Comparison of ENCODE assay signal across 19 mouse cellular contexts in genomic region chr2:23588769-23589168, GRCm38 (mm10). TPM values are rescaled to one million over a fixed set of nuclear protein-coding genes. Genes with fewer than 3 reads are reported as not detected.
DNase-seq lines count a peak whose midpoint lies in the region; ATAC-seq and TF ChIP-seq lines count a peak whose summit lies in the region.
"Had no signal": no experiment of that assay in that cellular context is flagged by ENCODE, and none has a peak within 500 bp of the region (broad histone marks: within the 10 kb centered on the region; RNA-seq: fewer than 3 reads in every experiment).

No protein-coding gene starts in this region.

- peak; percentile 33 for TF ChIP-seq CTCF in layer of hippocampus, adult 2 months (conservative IDR thresholded peaks at IDR 0.05)
- TF ChIP-seq CTCF in forebrain, postnatal 0 days (IDR thresholded peaks at IDR 0.05; ENCODE audit: low read depth), result no peak
- no peak for TF ChIP-seq CTCF in midbrain, postnatal 0 days (IDR thresholded peaks at IDR 0.05)

- H3K27ac ChIP-seq in layer of hippocampus, adult 2 months, result no peak overlapping the region
- no peak overlapping the region for H3K27ac ChIP-seq in ES-E14 (ENCODE audit: insufficient read depth, low read depth, low read length, poor library complexity, severe bottlenecking)
- H3K27ac ChIP-seq in forebrain, postnatal 0 days (ENCODE audit: low read depth, low read length), result no peak overlapping the region
- H3K27ac ChIP-seq in midbrain, postnatal 0 days (ENCODE audit: low read depth, low read length), result no peak overlapping the region
- H3K27ac ChIP-seq: forebrain, embryonic 12.5 days; limb, embryonic 10.5 days; macrophage; stomach, embryonic 15.5 days had no signal

- ATAC-seq in common myeloid progenitor, adult 5-6 weeks (replicated peaks; ENCODE audit: low read depth, poor library complexity, severe bottlenecking), result 0 out of 2 replicates have a peak, but pooled peaks have one; percentile 22
- no peak for ATAC-seq in forebrain, postnatal 0 days
- no peak for ATAC-seq in midbrain, postnatal 0 days (ENCODE audit: low FRiP score)

- no peaks in the 10 kb centered on the region for H3K27me3 ChIP-seq in forebrain, postnatal 0 days (ENCODE audit: insufficient read depth, low read length)
- no peaks in the 10 kb centered on the region for H3K27me3 ChIP-seq in midbrain, postnatal 0 days (ENCODE audit: insufficient read depth, low read length)
- H3K27me3 ChIP-seq: forebrain, embryonic 12.5 days; stomach, embryonic 15.5 days had no signal

- 39% methylated on average over 2 of the region's 2 CpGs for WGBS in forebrain, postnatal 0 days
- WGBS in midbrain, postnatal 0 days, result 44% methylated on average over 2 of the region's 2 CpGs

- in situ Hi-C loops in ES-E14 (cut with MboI; ENCODE audit: low sequenced_read_pairs in 2 of 2, unreplicated experiment in 2 of 2), result no loop called here

- H3K4me3 ChIP-seq in layer of hippocampus, adult 2 months, result no peak overlapping the region
- H3K4me3 ChIP-seq in ES-E14 (ENCODE audit: insufficient read depth in 1 of 2, low read depth in 1 of 2, low read length in 2 of 2, poor library complexity in 1 of 2, severe bottlenecking in 1 of 2), result no peak overlapping the region
- no peak overlapping the region for H3K4me3 ChIP-seq in forebrain, postnatal 0 days (ENCODE audit: low read depth, low read length)
- no peak overlapping the region for H3K4me3 ChIP-seq in midbrain, postnatal 0 days (ENCODE audit: low read depth, low read length)
- H3K4me3 ChIP-seq: forebrain, embryonic 12.5 days; limb, embryonic 10.5 days; stomach, embryonic 15.5 days had no signal

- no peaks in the 10 kb centered on the region for H3K4me1 ChIP-seq in ES-E14 (ENCODE audit: control insufficient read depth in 2 of 2, insufficient read depth in 2 of 2, low read length in 2 of 2, poor library complexity in 1 of 2)
- no peaks in the 10 kb centered on the region for H3K4me1 ChIP-seq in forebrain, postnatal 0 days (ENCODE audit: insufficient read depth)
- no peaks in the 10 kb centered on the region for H3K4me1 ChIP-seq in midbrain, postnatal 0 days (ENCODE audit: insufficient read depth, low read length)
- H3K4me1 ChIP-seq: forebrain, embryonic 12.5 days; limb, embryonic 10.5 days; stomach, embryonic 15.5 days had no signal

- H3K4me2 ChIP-seq in forebrain, postnatal 0 days (ENCODE audit: low read depth), result no peak overlapping the region
- no peak overlapping the region for H3K4me2 ChIP-seq in midbrain, postnatal 0 days (ENCODE audit: low read depth, low read length, poor library complexity, severe bottlenecking)
- H3K4me2 ChIP-seq: forebrain, embryonic 12.5 days; stomach, embryonic 15.5 days had no signal

- H3K9me3 ChIP-seq in ES-E14 (ENCODE audit: control insufficient read depth, insufficient read depth, low read depth, low read length), result no peaks in the 10 kb centered on the region
- no peaks in the 10 kb centered on the region for H3K9me3 ChIP-seq in forebrain, postnatal 0 days (ENCODE audit: low read length)
- no peaks in the 10 kb centered on the region for H3K9me3 ChIP-seq in midbrain, postnatal 0 days (ENCODE audit: low read length)
- H3K9me3 ChIP-seq: forebrain, embryonic 12.5 days; limb, embryonic 10.5 days; stomach, embryonic 15.5 days had no signal

- no peaks in the 10 kb centered on the region for H3K36me3 ChIP-seq in ES-E14 (ENCODE audit: control insufficient read depth, insufficient read depth, low read length, poor library complexity, severe bottlenecking)
- no peaks in the 10 kb centered on the region for H3K36me3 ChIP-seq in forebrain, postnatal 0 days (ENCODE audit: insufficient read depth)
- no peaks in the 10 kb centered on the region for H3K36me3 ChIP-seq in midbrain, postnatal 0 days (ENCODE audit: insufficient read depth, low read length)
- H3K36me3 ChIP-seq: forebrain, embryonic 12.5 days; limb, embryonic 10.5 days; stomach, embryonic 15.5 days had no signal

- H3K9ac ChIP-seq in ES-E14 (ENCODE audit: insufficient read depth, low read depth, low read length, poor library complexity, severe bottlenecking), result no peak overlapping the region
- no peak overlapping the region for H3K9ac ChIP-seq in forebrain, postnatal 0 days
- no peak overlapping the region for H3K9ac ChIP-seq in midbrain, postnatal 0 days (replicated peaks; ENCODE audit: low read length, poor library complexity, severe bottlenecking)
- H3K9ac ChIP-seq: forebrain, embryonic 12.5 days; stomach, embryonic 15.5 days had no signal

- DNase-seq in layer of hippocampus, adult 2 months (ENCODE audit: low spot score in 2 of 2), result no peak
- DNase-seq in layer of hippocampus, adult 9-11 months, result no peak
- DNase-seq in A20 (ENCODE audit: low read depth, low spot score) (peak; percentile 12), ES-E14 (ENCODE audit: low read depth, low spot score) (no peak)
- DNase-seq in forebrain, postnatal 0 days, result no peak
- no peak for DNase-seq in midbrain, postnatal 0 days (ENCODE audit: low spot score)
- DNase-seq in frontal cortex, adult 2 months (ENCODE audit: extremely low spot score in 1 of 2, low spot score in 1 of 2), result no peak
- DNase-seq: adrenal gland, postnatal 10 days; cerebellum, adult 11 months; cerebellum, postnatal 14 days; heart, adult 11 months; midbrain, embryonic 14.5 days; right cerebral cortex, adult 18-20 months; spleen, adult 18-20 months had no signal

TF ChIP-seq in ES-E14, 5 proteins besides CTCF, POLR2A, EP300 and RAD21:
- 0 out of 2 replicates have a peak, but pooled peaks have one; percentile 8 for TF ChIP-seq ZC3H11A (IDR thresholded peaks at IDR 0.05; ENCODE audit: borderline replicate concordance, low read depth, low read length)
- no peak for TF ChIP-seq HCFC1 (IDR thresholded peaks at IDR 0.05; ENCODE audit: borderline replicate concordance, insufficient read depth, low read length)
TF ChIP-seq in ES-E14: peak in this region for 1.

RNA-seq across cellular contexts. Expression of gene Spopl, which starts 16.9 kb away (rescaled TPM):
- 10 to 100 TPM; 26.3 to 26.7 TPM for total RNA-seq in layer of hippocampus, adult 2 months (2021)
- total RNA-seq in ES-E14 (2012; rRNA removed), result 14.3 and 14.8 TPM in 2 replicates
- total RNA-seq in common myeloid progenitor, adult 5-6 weeks (2017), result 25.2 and 29.0 TPM in 2 replicates
- 19.4 and 21.4 TPM in 2 replicates for total RNA-seq in forebrain, postnatal 0 days (2014; rRNA removed)
- 3.4 and 7.8 TPM in 2 replicates for polyA plus RNA-seq in forebrain, postnatal 0 days (2015; fragmentation: Nextera tagmentation; extraction: Ambion mirVana)
- 14.0 and 22.0 TPM in 2 replicates for total RNA-seq in midbrain, postnatal 0 days (2014; rRNA removed)
- polyA plus RNA-seq in midbrain, postnatal 0 days (2015; fragmentation: Nextera tagmentation; extraction: Ambion mirVana), result 5.5 and 8.7 TPM in 2 replicates
- polyA plus RNA-seq in frontal cortex, adult 2 months (2012; rRNA removed), result 6.2 and 7.1 TPM in 2 replicates
